Mouse (Mus musculus): ENCODE measurements around the gene Trim28.

- TF ChIP-seq CTCF (IDR thresholded peaks at IDR 0.05; ENCODE audit: low read depth): no peak
- TF ChIP-seq EP300 (IDR thresholded peaks at IDR 0.05; ENCODE audit: low read depth): no peak
These were observed 41.4 kb upstream of the Trim28 start for GRCm38 (mm10) chr7:12957511-12957910.

Measured in liver, embryonic 14.5 days (tissue).